Mouse (Mus musculus) spleen, embryonic (tissue): ENCODE results near the gene Tll1.
"Not testable (repeated sequence)": the region's sequence is repeated elsewhere in the genome, so short reads cannot be mapped to it uniquely, and the experiment has no call there.

Experiments used
- CTCF ChIA-PET: fragments of 350-600 bp; sonication (Branson Sonifier 250); formaldehyde crosslinking; loops from one replicate; lab custom pipeline; 2022; lab: Charles Lee

Tll1 gene

DNA sequence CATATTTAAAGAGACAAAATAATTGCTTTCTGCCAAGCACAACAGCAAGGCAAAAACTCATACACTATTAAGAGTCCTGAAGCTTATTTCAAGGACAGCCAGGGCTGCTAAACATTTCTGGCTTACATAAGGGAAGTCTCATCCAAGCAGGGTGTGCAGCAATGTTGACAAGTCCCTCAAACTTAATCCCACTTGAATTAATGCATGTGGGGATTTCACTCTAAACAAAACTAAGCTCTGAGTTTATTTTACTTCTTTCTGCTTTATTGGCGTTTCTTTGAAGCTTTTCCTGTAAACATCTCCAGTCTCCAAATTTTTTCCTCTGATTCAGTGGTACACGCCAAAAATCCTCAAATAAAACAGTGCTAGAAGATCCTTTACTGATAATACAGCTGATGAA, 146.2 kb downstream of the Tll1 start:
- CTCF ChIA-PET = no interaction called here

DNA sequence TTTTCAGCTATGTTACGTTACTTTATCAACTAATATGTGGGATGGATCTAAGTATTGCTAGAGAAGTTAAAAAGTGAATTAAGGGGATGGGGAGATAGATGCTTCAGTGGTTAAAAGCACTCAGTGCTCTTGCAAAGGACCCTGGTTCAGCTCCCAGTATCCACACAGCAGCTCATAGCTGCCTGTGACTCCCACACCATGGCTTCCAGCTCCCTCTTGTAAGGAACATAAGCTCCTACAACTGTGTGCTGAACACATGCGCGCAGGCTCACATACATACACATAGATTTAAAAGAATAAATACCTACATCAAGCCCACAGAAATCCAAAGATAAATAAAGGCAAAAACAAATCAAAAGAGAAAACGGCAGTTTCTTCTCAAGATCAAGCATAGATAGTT, 148.5 kb downstream of the Tll1 start:
- CTCF ChIA-PET = no interaction called here

DNA sequence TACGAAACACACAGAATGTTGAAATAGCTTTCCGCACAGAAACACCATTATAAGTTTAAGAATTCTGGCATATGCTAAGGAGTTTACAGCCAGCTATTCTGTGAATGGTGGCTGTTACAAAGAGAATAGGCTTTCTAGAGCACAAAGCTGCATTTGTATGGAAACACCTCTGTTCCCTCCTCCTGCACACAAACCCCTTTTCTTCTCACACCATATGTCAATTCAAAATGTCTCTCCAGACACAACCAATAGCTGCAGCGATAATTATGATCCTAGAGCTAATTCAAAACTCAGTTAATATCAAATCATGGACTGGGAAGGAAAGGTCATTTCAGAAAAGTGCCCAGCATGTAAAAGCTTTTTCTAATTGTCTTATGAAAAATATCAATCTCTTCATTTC, 157.5 kb downstream of the Tll1 start:
- CTCF ChIA-PET = no interaction called here

DNA sequence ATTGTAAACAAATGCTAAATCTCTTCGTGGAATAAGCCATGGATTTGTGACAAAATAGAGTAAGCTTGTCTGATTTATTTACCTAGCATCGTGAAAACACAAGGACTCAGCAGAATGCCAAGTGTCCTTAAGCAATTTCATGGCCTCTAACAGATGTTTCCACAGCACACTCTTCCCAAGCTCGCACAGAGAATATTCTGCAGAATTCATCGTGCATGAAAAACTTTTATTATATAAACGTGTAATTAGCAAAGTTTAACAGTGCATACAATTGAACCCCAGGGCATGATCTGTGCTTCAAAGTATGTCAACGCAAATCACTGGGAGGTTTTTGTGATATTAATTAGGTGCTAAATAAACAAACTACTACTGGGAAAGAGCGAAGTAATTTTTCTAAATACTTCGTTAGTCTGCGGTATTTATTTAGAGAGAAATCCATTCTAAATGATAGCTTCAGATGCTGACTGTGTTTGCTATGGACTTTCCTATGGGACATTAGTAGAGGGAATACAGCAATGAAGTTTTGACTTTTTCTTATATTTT, 158.0 kb downstream of the Tll1 start:
- CTCF ChIA-PET = no interaction called here

GRCm38 (mm10) chr8:64041303-64041884, 164.7 kb downstream of the Tll1 start:
- CTCF ChIA-PET = no interaction called here

DNA sequence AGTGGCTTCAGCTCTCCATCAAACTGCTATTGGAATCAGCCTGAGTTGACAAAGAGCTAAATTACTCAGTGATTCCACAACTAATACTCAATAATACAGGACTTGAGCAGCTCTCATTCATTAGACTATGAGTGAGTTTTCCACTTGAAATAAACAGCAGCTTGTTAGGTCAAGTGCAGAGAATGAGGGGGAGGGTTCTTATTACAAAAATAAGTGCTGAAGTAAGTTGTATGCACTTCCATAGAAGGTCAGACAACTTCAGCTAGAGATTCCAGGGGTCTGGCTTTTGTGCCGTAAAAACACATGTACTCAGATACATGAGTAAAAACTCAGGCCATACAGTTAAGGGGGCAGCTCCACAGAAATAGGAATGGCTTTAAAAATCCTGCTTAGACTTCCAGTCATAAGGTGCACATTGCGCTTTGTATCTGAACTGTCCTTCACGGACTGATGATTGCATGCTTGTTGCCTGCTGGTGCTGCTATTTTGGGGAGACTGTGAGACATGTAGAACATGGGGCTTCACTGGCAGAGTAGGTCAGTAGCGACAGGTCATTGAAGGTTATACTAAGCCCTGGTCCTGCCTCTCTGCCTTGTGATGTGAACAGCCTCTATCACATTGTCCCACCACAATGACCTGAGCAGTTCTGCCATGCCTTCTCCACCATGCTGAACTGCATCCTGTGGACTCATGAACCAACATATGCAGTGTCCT, 175.2 kb downstream of the Tll1 start:
- CTCF ChIA-PET = no interaction called here

- CTCF ChIA-PET = no interaction called here
These were observed 176.0 kb downstream of the Tll1 start for GRCm38 (mm10) chr8:64030081-64030480.

GRCm38 (mm10) chr8:64029525-64029924, 176.5 kb downstream of the Tll1 start:
- CTCF ChIA-PET = no interaction called here

- CTCF ChIA-PET = no interaction called here
These were observed 181.7 kb downstream of the Tll1 start for GRCm38 (mm10) chr8:64024359-64024758.

DNA sequence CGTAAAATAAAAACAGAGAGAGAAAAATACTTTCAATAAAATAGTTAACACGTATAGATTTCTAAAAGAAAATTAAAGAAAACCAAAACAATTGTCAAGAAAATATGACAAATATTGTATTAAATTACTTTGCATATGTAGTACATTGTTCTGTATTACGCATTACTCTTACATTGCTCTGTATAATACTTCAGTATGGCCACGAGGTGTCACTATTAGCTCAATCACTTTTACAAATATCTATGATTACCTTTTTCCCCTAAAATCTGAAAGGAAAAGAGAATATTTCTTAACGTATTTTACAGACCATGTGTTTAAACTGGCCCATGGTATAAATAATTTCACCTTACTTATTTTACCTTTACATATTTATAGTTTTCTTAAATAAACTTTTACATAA, 182.5 kb downstream of the Tll1 start:
- CTCF ChIA-PET = no interaction called here

DNA sequence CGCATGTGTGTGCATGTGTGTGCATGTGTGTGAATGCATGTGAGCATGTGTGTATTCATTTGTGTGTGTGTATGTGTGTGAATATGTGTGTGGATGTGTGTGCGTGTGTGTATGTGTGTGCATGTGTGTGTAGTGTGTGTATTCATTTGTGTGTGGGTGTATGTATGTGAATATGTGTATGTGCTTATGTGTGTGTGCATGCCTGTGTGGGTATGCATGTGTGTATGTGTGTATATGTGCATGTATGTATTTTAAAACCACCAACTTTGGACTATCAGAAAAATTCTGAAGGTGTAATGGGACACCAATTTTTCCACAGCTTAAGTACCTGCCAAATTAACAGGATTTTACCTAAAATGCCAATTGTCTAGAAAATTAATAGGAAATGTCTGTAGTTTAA, 183.0 kb downstream of the Tll1 start:
- CTCF ChIA-PET = no interaction called here

DNA sequence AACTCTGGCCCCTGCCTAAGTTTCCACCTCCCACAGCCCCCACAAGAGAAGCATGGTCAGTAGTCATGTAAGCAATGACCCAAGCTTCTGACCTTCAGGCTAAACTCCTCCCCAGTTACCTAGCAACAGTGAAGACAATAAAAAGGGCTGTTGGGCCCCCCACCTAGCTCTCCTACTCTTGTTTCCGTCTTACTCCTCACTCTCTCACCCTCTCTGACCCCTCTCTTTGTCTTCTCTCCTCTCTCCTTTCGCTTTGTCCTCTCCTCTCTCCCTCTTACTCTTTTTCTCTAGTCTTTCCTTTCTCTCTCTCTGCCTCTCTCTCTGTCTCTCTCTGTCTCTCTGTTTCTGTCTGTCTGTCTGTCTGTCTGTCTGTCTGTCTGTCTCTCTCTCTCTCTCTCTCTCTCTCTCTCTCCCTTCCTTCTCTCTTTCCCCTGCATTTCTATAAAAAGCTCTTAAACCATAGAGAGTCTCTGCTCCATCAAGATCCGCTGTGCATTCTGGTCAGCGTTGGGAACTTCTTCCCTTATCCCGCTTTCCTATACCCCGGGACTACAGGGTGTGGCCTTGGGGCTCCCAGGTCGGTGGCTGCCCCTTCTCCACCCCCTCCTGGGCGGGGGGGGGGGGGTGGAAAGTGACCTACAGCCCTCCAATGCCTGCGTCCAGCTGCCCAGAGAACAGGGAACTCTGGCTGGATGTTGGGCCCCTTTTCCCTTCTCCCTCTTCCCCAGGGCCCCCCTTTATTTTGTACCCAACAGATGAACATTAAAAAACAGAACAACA, 235.3 kb downstream of the Tll1 start:
- CTCF ChIA-PET = not testable (repeated sequence)
